Mouse (Mus musculus): ENCODE results near the gene Casq2. TPM values are rescaled to one million over a fixed set of nuclear protein-coding genes. Genes with fewer than 3 reads are reported as not detected.
A peak's percentile ranks its signal among the peaks of the same experiment; 100 is the strongest.

Casq2 gene
- polyA plus RNA-seq, 1 experiment from 2014 or later, result 6.2 TPM

DNA sequence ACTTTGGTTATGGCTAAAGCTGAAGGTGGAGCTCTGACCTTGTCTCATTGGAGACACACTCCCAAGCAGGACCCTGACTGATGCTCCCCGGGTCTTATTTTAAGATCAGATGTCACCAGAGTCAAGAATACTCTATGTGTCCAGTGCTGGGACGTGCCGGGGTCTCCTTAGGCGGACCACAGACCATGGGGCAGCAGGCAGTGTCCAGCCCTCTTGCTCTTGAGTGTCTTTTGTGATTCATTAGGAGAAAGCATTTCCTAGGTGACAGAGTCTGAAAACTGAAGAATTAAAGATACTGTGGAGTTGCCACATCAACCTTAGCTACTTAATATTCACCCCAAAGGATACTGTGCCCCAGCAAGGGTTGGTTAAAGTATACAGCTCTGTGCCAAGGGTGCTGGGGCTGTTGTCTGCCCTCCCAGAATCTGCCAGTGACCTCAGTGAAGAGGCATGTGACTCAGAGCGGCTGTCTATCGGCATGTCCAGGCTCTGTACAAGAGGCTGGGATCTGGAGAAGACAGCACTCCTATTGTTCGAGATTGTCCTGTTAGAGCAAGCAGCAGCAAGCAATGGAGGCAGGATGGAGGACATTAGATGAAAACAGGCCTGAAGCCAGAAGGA, 25.9 kb downstream of the Casq2 start:
- no peak overlapping the region for H3K27ac ChIP-seq (replicated peaks)
- H3K9me3 ChIP-seq (replicated peaks), result no peaks in the 10 kb centered on the region
- peak; percentile 55 for ATAC-seq (ENCODE audit: low FRiP score)
- H3K4me2 ChIP-seq, result no peak overlapping the region
- no peak overlapping the region for H3K9ac ChIP-seq (replicated peaks)
- 0 out of 2 replicates have a peak, but pooled peaks cover 3% of the 10 kb centered on the region for H3K27me3 ChIP-seq (replicated peaks)
- H3K36me3 ChIP-seq, result no peaks in the 10 kb centered on the region
- H3K4me1 ChIP-seq, result no peaks in the 10 kb centered on the region
- WGBS, result 79% methylated on average over 7 of the region's 7 CpGs
- H3K4me3 ChIP-seq (replicated peaks), result no peak overlapping the region

DNA sequence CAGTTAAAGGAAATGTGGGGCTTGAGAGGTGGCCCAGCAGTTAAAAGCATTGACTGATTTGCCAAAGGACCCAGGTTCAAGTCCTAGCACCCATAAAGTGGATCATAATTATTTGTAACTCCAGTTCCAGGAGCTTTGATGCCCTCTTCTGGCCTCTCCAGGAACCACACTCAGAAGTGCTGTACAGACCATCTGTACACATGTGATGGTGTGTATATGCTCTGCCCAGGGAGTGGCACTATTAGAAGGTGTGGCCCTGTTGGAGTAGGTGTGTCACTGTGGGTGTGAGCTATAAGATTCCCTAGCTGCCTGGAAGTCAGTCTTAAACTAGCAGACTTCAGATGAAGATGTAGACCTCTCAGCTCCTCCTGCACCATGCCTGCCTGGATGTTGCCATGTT, 34.7 kb downstream of the Casq2 start:
- no peaks in the 10 kb centered on the region for H3K9me3 ChIP-seq (replicated peaks)
- H3K36me3 ChIP-seq, result no peaks in the 10 kb centered on the region
- no peak overlapping the region for H3K4me3 ChIP-seq (replicated peaks)
- ATAC-seq (ENCODE audit: low FRiP score), result no peak
- no peak overlapping the region for H3K9ac ChIP-seq (replicated peaks)
- H3K4me1 ChIP-seq, result no peaks in the 10 kb centered on the region
- no peak overlapping the region for H3K27ac ChIP-seq (replicated peaks)
- no peak overlapping the region for H3K4me2 ChIP-seq
- no peaks in the 10 kb centered on the region for H3K27me3 ChIP-seq (replicated peaks)

GRCm38 (mm10) chr3:102122046-102122445, 35.8 kb downstream of the Casq2 start:
- Histone ChIP-seq H3K36me3 (no peaks in the 10 kb centered on the region), H3K4me1 (no peaks in the 10 kb centered on the region), H3K4me3 (replicated peaks) (no peak overlapping the region), H3K27ac (replicated peaks) (no peak overlapping the region), H3K4me2 (no peak overlapping the region), H3K27me3 (replicated peaks) (no peaks in the 10 kb centered on the region), H3K9me3 (replicated peaks) (no peaks in the 10 kb centered on the region), H3K9ac (replicated peaks) (no peak overlapping the region)
- ATAC-seq (ENCODE audit: low FRiP score), result no peak
- 77% methylated on average over 7 of the region's 7 CpGs for WGBS

GRCm38 (mm10) chr3:102123654-102124053, 37.4 kb downstream of the Casq2 start:
- 83% methylated on average over 6 of the region's 6 CpGs for WGBS
- no peaks in the 10 kb centered on the region for H3K36me3 ChIP-seq
- H3K27me3 ChIP-seq (replicated peaks), result no peaks in the 10 kb centered on the region
- H3K27ac ChIP-seq (replicated peaks), result no peak overlapping the region
- no peaks in the 10 kb centered on the region for H3K9me3 ChIP-seq (replicated peaks)
- H3K9ac ChIP-seq (replicated peaks), result no peak overlapping the region
- no peaks in the 10 kb centered on the region for H3K4me1 ChIP-seq
- no peak for ATAC-seq (ENCODE audit: low FRiP score)
- H3K4me3 ChIP-seq (replicated peaks), result no peak overlapping the region
- H3K4me2 ChIP-seq, result no peak overlapping the region

DNA sequence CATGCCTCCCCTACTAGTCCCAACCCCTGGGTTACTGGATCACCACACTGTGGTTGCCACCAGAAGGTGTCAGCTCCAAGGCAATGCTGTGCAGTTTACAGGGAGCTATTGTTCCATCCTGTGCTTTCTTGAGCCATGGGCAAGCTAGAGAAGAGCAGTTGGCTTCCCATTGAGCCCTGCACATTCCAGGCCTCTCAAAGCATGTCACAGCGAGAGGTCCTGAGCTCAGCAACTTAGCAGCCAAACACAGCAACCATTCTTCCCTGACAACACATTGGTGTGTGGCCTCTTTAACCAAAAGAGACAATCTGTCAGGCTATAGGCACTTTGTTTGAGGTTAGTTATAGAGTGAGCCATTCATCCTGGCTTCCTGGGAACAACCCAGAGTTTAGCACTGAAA, 39.3 kb downstream of the Casq2 start:
- Histone ChIP-seq H3K4me2 (no peak overlapping the region), H3K27me3 (replicated peaks) (no peaks in the 10 kb centered on the region), H3K9ac (replicated peaks) (no peak overlapping the region), H3K27ac (replicated peaks) (no peak overlapping the region), H3K4me1 (no peaks in the 10 kb centered on the region), H3K36me3 (no peaks in the 10 kb centered on the region), H3K9me3 (replicated peaks) (no peaks in the 10 kb centered on the region), H3K4me3 (replicated peaks) (no peak overlapping the region)
- ATAC-seq (ENCODE audit: low FRiP score), result no peak
- 32% methylated on average over 1 of the region's 1 CpGs for WGBS

GRCm38 (mm10) chr3:102127114-102127513, 40.9 kb downstream of the Casq2 start:
- Histone ChIP-seq H3K27me3 (replicated peaks) (no peaks in the 10 kb centered on the region), H3K4me1 (no peaks in the 10 kb centered on the region), H3K36me3 (no peaks in the 10 kb centered on the region), H3K27ac (replicated peaks) (no peak overlapping the region), H3K9me3 (replicated peaks) (no peaks in the 10 kb centered on the region), H3K4me3 (replicated peaks) (no peak overlapping the region), H3K4me2 (no peak overlapping the region), H3K9ac (replicated peaks) (no peak overlapping the region)
- no peak for ATAC-seq (ENCODE audit: low FRiP score)
- 81% methylated on average over 2 of the region's 2 CpGs for WGBS

DNA sequence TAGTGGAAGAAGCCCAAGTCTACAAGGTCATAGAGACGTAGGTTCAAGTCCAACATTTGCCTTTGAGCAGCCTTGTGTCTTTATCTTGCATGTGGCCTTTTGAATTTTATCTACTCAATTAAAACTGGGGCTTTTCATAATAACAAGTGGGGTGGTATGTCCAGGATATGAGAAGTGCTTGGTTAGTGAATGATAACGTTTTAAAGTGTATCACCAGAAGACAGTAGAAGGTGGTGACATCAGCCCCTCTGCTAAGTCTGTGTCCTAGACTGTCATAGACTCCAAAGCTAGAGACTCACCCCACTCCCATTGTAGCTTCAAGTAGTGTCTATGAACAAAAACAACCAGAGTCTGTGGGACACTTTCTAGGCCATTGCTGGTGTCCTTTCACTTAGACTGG, 42.0 kb downstream of the Casq2 start:
- H3K27ac ChIP-seq (replicated peaks), result no peak overlapping the region
- no peak for ATAC-seq (ENCODE audit: low FRiP score)
- H3K4me2 ChIP-seq, result no peak overlapping the region
- no peaks in the 10 kb centered on the region for H3K9me3 ChIP-seq (replicated peaks)
- H3K9ac ChIP-seq (replicated peaks), result no peak overlapping the region
- no peaks in the 10 kb centered on the region for H3K4me1 ChIP-seq
- H3K27me3 ChIP-seq (replicated peaks), result no peaks in the 10 kb centered on the region
- H3K4me3 ChIP-seq (replicated peaks), result no peak overlapping the region
- WGBS, result 90% methylated on average over 2 of the region's 2 CpGs
- no peaks in the 10 kb centered on the region for H3K36me3 ChIP-seq

- no peak overlapping the region for H3K4me3 ChIP-seq (replicated peaks)
- no peaks in the 10 kb centered on the region for H3K36me3 ChIP-seq
- ATAC-seq (ENCODE audit: low FRiP score), result no peak
- no peak overlapping the region for H3K4me2 ChIP-seq
- WGBS, result 76% methylated on average over 6 of the region's 6 CpGs
- H3K27ac ChIP-seq (replicated peaks), result no peak overlapping the region
- peaks cover 3% of the 10 kb centered on the region; the same call in 1 of the 2 replicates for H3K4me1 ChIP-seq
- H3K9me3 ChIP-seq (replicated peaks), result no peaks in the 10 kb centered on the region
- H3K9ac ChIP-seq (replicated peaks), result no peak overlapping the region
- H3K27me3 ChIP-seq (replicated peaks), result no peaks in the 10 kb centered on the region
Measured at GRCm38 (mm10) chr3:102130478-102130877, 44.3 kb downstream of the Casq2 start.

- ATAC-seq (ENCODE audit: low FRiP score), result 0 out of 2 replicates have a peak, but pooled peaks have one; percentile 40
- 72% methylated on average over 9 of the region's 9 CpGs for WGBS
- no peak overlapping the region for H3K27ac ChIP-seq (replicated peaks)
- H3K36me3 ChIP-seq, result no peaks in the 10 kb centered on the region
- no peak overlapping the region for H3K9ac ChIP-seq (replicated peaks)
- H3K9me3 ChIP-seq (replicated peaks), result no peaks in the 10 kb centered on the region
- no peak overlapping the region for H3K4me2 ChIP-seq
- H3K4me3 ChIP-seq (replicated peaks), result no peak overlapping the region
- no peaks in the 10 kb centered on the region for H3K27me3 ChIP-seq (replicated peaks)
- peaks cover 9% of the 10 kb centered on the region; the same call in 1 of the 2 replicates for H3K4me1 ChIP-seq
Measured at GRCm38 (mm10) chr3:102131627-102132324, 45.6 kb downstream of the Casq2 start.

- H3K4me2 ChIP-seq, result no peak overlapping the region
- ATAC-seq (ENCODE audit: low FRiP score), result no peak
- H3K27ac ChIP-seq (replicated peaks), result no peak overlapping the region
- H3K9me3 ChIP-seq (replicated peaks), result no peaks in the 10 kb centered on the region
- H3K4me3 ChIP-seq (replicated peaks), result no peak overlapping the region
- 16% methylated on average over 10 of the region's 10 CpGs for WGBS
- H3K4me1 ChIP-seq, result peaks cover 9% of the 10 kb centered on the region; the same call in 1 of the 2 replicates
- H3K36me3 ChIP-seq, result no peaks in the 10 kb centered on the region
- no peaks in the 10 kb centered on the region for H3K27me3 ChIP-seq (replicated peaks)
- H3K9ac ChIP-seq (replicated peaks), result no peak overlapping the region
Measured at GRCm38 (mm10) chr3:102135389-102136113, 49.3 kb downstream of the Casq2 start.

DNA sequence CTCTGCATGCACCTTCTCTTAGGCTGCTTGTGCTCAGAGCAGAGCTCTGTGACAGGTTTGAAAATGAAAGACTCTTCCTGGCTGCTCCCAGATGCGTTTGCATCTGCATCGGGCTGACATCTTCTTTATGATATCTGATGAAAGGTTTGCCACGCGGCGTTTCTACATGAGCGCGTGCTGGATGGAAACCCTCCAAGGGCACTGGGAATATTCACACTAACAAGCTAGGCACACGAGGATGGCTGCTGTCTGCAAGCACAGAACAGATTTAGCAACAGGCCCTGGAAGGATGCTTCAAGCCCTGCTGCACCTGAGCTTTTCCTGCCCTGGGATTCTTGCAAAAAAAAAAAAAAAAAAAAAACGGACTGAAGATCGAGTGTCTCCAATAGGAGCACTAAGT, 50.9 kb downstream of the Casq2 start:
- H3K4me2 ChIP-seq, result no peak overlapping the region
- no peaks in the 10 kb centered on the region for H3K9me3 ChIP-seq (replicated peaks)
- H3K27me3 ChIP-seq (replicated peaks), result no peaks in the 10 kb centered on the region
- H3K4me3 ChIP-seq (replicated peaks), result no peak overlapping the region
- ATAC-seq (ENCODE audit: low FRiP score), result 0 out of 2 replicates have a peak, but pooled peaks have one; percentile 33
- no peaks in the 10 kb centered on the region for H3K36me3 ChIP-seq
- WGBS, result 71% methylated on average over 10 of the region's 10 CpGs
- peaks cover 9% of the 10 kb centered on the region; the same call in 1 of the 2 replicates for H3K4me1 ChIP-seq
- 0 out of 2 replicates have a peak overlapping the region, but pooled peaks have one; percentile 45 for H3K27ac ChIP-seq (replicated peaks)
- H3K9ac ChIP-seq (replicated peaks), result no peak overlapping the region

DNA sequence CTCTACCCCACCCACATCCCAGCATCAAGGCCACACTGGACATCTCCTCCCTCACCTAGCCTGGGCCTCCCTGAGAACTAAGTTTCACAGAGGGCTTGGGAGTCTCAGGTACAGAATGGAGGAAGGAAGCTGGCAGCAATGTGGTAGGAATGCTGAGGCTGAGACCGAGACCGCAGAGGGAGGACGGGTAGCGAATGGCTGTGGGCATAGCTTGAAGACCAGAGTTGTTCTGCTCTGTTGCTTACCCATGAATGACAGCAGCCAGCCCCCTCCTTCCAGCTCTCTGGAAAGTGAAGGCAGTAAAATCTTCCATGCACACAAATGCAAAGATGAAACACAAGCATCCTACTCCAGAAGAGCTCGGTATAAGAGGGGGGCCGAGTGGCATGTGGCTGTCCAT, 52.7 kb downstream of the Casq2 start:
- Histone ChIP-seq H3K27ac (replicated peaks) (no peak overlapping the region), H3K36me3 (no peaks in the 10 kb centered on the region), H3K9ac (replicated peaks) (no peak overlapping the region), H3K27me3 (replicated peaks) (no peaks in the 10 kb centered on the region), H3K9me3 (replicated peaks) (no peaks in the 10 kb centered on the region), H3K4me3 (replicated peaks) (no peak overlapping the region), H3K4me2 (no peak overlapping the region), H3K4me1 (peaks cover 9% of the 10 kb centered on the region; the same call in 1 of the 2 replicates)
- ATAC-seq (ENCODE audit: low FRiP score), result no peak
- 67% methylated on average over 6 of the region's 6 CpGs for WGBS

Data from neural tube, embryonic 15.5 days (tissue).